Mouse (Mus musculus) stomach, embryonic 16.5 days (tissue): ENCODE data around the gene Tgm7. TPM values are rescaled to one million over a fixed set of nuclear protein-coding genes. Genes with fewer than 3 reads are reported as not detected.

Experiments
- ATAC-seq: fragments of 200-750 bp; cut with Nextera tagmentation; 2 replicates; pipeline ENCODE4 v1.8.0; 2017; ENCODE audit warnings: moderate number of reproducible peaks, moderate TSS enrichment; ENCODE audit not compliant: insufficient read depth, low FRiP score
- H3K27ac ChIP-seq: fragments of 300-500 bp; sonication (generic); 2 replicates; pipeline ENCODE4 v1.5.1; 2014; ENCODE audit warnings: low read length
- H3K27me3 ChIP-seq: fragments of 300-500 bp; sonication (generic); 2 replicates; pipeline ENCODE4 v1.6.1; 2014; ENCODE audit warnings: low read length, control low read depth, mixed read lengths; ENCODE audit not compliant: control insufficient read depth, insufficient read depth
- H3K36me3 ChIP-seq: fragments of 300-500 bp; sonication (generic); 2 replicates; pipeline ENCODE4 v1.6.1; 2014; ENCODE audit warnings: low read length; ENCODE audit not compliant: control insufficient read depth, insufficient read depth
- H3K4me1 ChIP-seq: fragments of 300-500 bp; sonication (generic); 2 replicates; pipeline ENCODE4 v1.6.1; 2014; ENCODE audit warnings: low read length, control low read depth, mixed read lengths; ENCODE audit not compliant: control insufficient read depth, insufficient read depth
- H3K4me2 ChIP-seq: fragments of 300-500 bp; sonication (generic); 2 replicates; pipeline ENCODE4 v1.6.1; 2014; ENCODE audit warnings: low read depth, low read length, mixed read lengths
- H3K4me3 ChIP-seq: fragments of 300-500 bp; sonication (generic); replicated peaks from 2 replicates; pipeline ENCODE4 v1.5.1; 2014; ENCODE audit warnings: mild to moderate bottlenecking, low read length
- H3K9ac ChIP-seq: fragments of 300-500 bp; sonication (generic); 2 replicates; pipeline ENCODE4 v1.6.1; 2014; ENCODE audit warnings: low read length
- H3K9me3 ChIP-seq: fragments of 300-500 bp; sonication (generic); replicated peaks from 2 replicates; pipeline ENCODE4 v1.6.1; 2016; ENCODE audit warnings: low read length, control low read depth; ENCODE audit not compliant: control insufficient read depth
- WGBS: fragments of 180-500 bp; shearing (Covaris S2); extraction: QIAGEN DNeasy Blood & Tissue Kit; methylation state at CpG from one replicate; pipeline ENCODE4 v1.1.7; 2014; 5-methylcytosine and 5-hydroxymethylcytosine counted together
- polyA plus RNA-seq: library from polyadenylated mRNA; unstranded; fragments of >200 nt; fragmentation: Nextera tagmentation; extraction: Ambion mirVana; gene quantifications from 2 replicates; pipeline ENCODE4 v1.2.1, GENCODE M21; 2015

Tgm7 gene
- polyA plus RNA-seq, 1 experiment from 2014 or later, result 0.14 TPM

- Histone ChIP-seq H3K4me2 (no peak overlapping the region), H3K9me3 (no peaks in the 10 kb centered on the region), H3K27me3 (no peaks in the 10 kb centered on the region), H3K4me3 (no peak overlapping the region), H3K4me1 (peaks cover 4% of the 10 kb centered on the region; the same call in 1 of the 2 replicates), H3K27ac (no peak overlapping the region), H3K36me3 (no peaks in the 10 kb centered on the region), H3K9ac (no peak overlapping the region)
- WGBS, result 84% methylated on average over 3 of the region's 3 CpGs
- no peak for ATAC-seq
Measured at GRCm38 (mm10) chr2:121088507-121088906, 21.1 kb downstream of the Tgm7 start.

DNA sequence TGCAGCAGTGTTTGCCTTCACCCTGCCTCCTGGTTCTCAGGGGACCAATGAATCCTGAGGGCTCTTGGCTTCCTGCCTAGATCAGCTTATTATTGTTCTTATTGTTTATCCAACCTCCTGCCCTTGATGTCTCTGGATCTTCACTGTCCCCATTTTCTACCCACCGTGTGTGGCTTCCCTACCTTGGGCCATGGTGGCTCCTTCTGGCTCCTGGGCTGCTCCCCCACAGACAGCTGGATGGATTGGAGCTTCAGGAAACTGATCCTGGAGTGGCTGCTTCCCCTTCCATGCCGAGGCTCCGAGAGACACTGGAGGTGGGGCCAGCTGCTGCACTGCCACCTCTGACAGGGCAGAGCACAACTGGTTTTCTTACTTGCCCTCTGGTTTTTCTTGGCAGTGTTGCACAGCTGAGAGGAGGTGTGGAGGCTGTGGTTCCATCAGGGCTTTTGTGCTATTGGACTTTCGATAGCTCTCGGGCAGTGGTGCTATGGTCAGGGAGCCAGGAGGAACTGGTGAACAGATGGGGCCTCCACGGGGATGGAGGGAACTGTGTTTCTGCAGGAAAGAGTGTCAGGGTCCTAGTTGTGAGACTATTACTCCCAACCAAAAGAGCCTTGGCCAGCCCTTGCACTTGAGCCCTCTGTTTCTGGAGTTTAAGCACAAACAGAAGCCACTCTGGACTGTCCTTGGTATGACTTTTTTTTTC, 24.0 kb downstream of the Tgm7 start, which contains the start of gene Tgm5:
Gene Tgm5, minus strand, starts transcription at position 362 of the 706 bp plus-strand sequence.
- WGBS, result 34% methylated on average over 6 of the region's 6 CpGs
- no peaks in the 10 kb centered on the region for H3K9me3 ChIP-seq
- H3K4me2 ChIP-seq, result no peak within 1 kb of the TSS
- no peaks in the 10 kb centered on the region for H3K27me3 ChIP-seq
- no peak within 1 kb of the TSS for H3K9ac ChIP-seq
- peaks cover 4% of the 10 kb centered on the region; the same call in 1 of the 2 replicates for H3K4me1 ChIP-seq
- no peaks in the 10 kb centered on the region for H3K36me3 ChIP-seq
- no peak within 1 kb of the TSS for H3K4me3 ChIP-seq
- ATAC-seq, result no peak
- H3K27ac ChIP-seq, result no peak within 1 kb of the TSS

DNA sequence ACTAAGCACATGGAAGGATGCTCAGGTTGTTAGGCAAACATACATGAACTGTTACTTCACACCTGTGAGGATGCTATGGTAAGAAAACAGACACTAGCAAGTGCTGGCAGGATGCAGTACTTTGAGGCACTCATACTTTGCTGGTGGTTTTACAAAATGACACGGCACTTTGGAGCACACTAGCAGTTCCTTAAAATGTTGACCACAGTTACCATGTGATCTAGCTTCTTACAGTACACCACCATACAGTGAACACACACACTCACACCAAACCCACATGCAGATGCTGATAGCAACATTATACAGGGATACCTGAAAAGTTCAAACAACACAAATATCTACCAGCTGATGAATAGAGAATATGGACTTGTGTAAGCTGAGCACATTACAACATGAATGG, 27.0 kb downstream of the Tgm7 start:
- no peaks in the 10 kb centered on the region for H3K27me3 ChIP-seq
- H3K4me1 ChIP-seq, result peaks cover 4% of the 10 kb centered on the region; the same call in 1 of the 2 replicates
- H3K9ac ChIP-seq, result no peak overlapping the region
- WGBS, result 82% methylated on average over 1 of the region's 1 CpGs
- H3K36me3 ChIP-seq, result no peaks in the 10 kb centered on the region
- no peaks in the 10 kb centered on the region for H3K9me3 ChIP-seq
- ATAC-seq, result no peak
- no peak overlapping the region for H3K4me3 ChIP-seq
- H3K27ac ChIP-seq, result no peak overlapping the region
- no peak overlapping the region for H3K4me2 ChIP-seq

GRCm38 (mm10) chr2:121074747-121075146, 34.8 kb downstream of the Tgm7 start:
- H3K27me3 ChIP-seq, result no peaks in the 10 kb centered on the region
- no peak for ATAC-seq

GRCm38 (mm10) chr2:121071871-121072270, 37.7 kb downstream of the Tgm7 start:
- WGBS, result 69% methylated on average over 6 of the region's 6 CpGs

More at GRCm38 (mm10) chr2:121074747-121075146, 34.8 kb downstream of the Tgm7 start:
- H3K27ac ChIP-seq, result no peak overlapping the region
- no peak overlapping the region for H3K4me2 ChIP-seq
- WGBS, result 80% methylated on average over 7 of the region's 7 CpGs
- H3K9ac ChIP-seq, result no peak overlapping the region
- H3K4me1 ChIP-seq, result no peaks in the 10 kb centered on the region
- no peaks in the 10 kb centered on the region for H3K9me3 ChIP-seq
- H3K36me3 ChIP-seq, result no peaks in the 10 kb centered on the region
- H3K4me3 ChIP-seq, result no peak overlapping the region

DNA sequence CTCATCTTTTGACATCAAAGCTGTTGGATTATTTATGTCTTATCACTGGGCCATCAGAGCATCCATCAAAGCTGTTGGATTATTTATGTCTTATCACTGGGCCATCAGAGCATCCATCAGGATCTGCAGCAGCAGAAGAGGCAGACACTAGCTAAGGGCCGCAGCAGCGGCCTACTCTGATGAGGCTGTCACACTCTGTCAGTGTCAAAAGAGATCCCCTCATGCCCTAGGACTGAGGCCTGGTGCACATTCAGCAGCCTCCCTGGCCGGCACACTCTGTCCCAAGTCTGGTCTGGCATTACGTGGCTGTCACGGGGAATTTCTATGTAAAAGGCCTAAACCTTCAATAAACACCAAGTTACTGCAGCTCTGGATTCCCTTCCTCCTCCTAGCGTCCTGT, 40.1 kb downstream of the Tgm7 start:
- H3K9ac ChIP-seq, result no peak overlapping the region
- H3K36me3 ChIP-seq, result no peaks in the 10 kb centered on the region
- no peak overlapping the region for H3K27ac ChIP-seq
- H3K4me2 ChIP-seq, result no peak overlapping the region
- H3K9me3 ChIP-seq, result no peaks in the 10 kb centered on the region
- H3K4me3 ChIP-seq, result no peak overlapping the region
- H3K4me1 ChIP-seq, result no peaks in the 10 kb centered on the region
- 60% methylated on average over 6 of the region's 6 CpGs for WGBS
- no peaks in the 10 kb centered on the region for H3K27me3 ChIP-seq
- ATAC-seq, result no peak

More at GRCm38 (mm10) chr2:121071871-121072270, 37.7 kb downstream of the Tgm7 start:
- Histone ChIP-seq H3K4me2 (no peak overlapping the region), H3K27me3 (no peaks in the 10 kb centered on the region), H3K4me1 (no peaks in the 10 kb centered on the region), H3K9ac (no peak overlapping the region), H3K4me3 (no peak overlapping the region), H3K27ac (no peak overlapping the region), H3K9me3 (no peaks in the 10 kb centered on the region), H3K36me3 (no peaks in the 10 kb centered on the region)
- no peak for ATAC-seq

GRCm38 (mm10) chr2:121067116-121067515, 42.5 kb downstream of the Tgm7 start:
- Histone ChIP-seq H3K4me3 (no peak overlapping the region), H3K27ac (no peak overlapping the region), H3K9me3 (no peaks in the 10 kb centered on the region; the same call in 1 of the 2 replicates), H3K27me3 (no peaks in the 10 kb centered on the region), H3K36me3 (no peaks in the 10 kb centered on the region), H3K4me1 (no peaks in the 10 kb centered on the region), H3K9ac (no peak overlapping the region), H3K4me2 (no peak overlapping the region)
- ATAC-seq, result no peak
- 56% methylated on average over 4 of the region's 4 CpGs for WGBS

- Histone ChIP-seq H3K9ac (no peak overlapping the region), H3K4me2 (no peak overlapping the region), H3K9me3 (no peaks in the 10 kb centered on the region; the same call in 1 of the 2 replicates), H3K4me1 (no peaks in the 10 kb centered on the region), H3K27me3 (no peaks in the 10 kb centered on the region), H3K4me3 (no peak overlapping the region), H3K27ac (no peak overlapping the region), H3K36me3 (no peaks in the 10 kb centered on the region)
- no peak for ATAC-seq
- 52% methylated on average over 2 of the region's 2 CpGs for WGBS
Measured at GRCm38 (mm10) chr2:121061315-121061714, 48.3 kb downstream of the Tgm7 start.

DNA sequence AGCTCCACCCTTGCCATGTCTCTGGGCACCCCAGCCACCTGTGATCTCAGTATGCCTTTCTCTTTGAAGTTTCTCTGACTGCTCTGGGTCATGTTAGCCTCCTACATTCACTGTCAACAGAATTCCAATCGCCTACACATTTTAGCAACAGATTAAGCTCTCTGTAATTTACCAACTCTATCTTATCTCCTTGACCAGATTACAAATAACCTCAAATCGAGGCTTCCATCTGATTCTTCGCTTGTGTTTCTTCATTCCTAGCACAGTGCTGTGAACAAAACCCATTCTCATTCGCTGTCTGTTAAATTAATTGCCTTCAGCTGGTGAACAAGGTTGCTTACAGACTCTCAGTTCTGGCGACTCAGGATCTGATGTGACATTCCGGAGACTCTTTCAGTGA, 51.6 kb downstream of the Tgm7 start:
- Histone ChIP-seq H3K4me3 (no peak overlapping the region), H3K9me3 (no peaks in the 10 kb centered on the region), H3K36me3 (no peaks in the 10 kb centered on the region), H3K4me2 (no peak overlapping the region), H3K4me1 (no peaks in the 10 kb centered on the region), H3K27me3 (no peaks in the 10 kb centered on the region), H3K9ac (no peak overlapping the region), H3K27ac (no peak overlapping the region)
- WGBS, result 46% methylated on average over 6 of the region's 6 CpGs
- ATAC-seq, result no peak
